Mouse (Mus musculus): ENCODE results near the gene Nfkbiz.
"Not testable (repeated sequence)": the region's sequence is repeated elsewhere in the genome, so short reads cannot be mapped to it uniquely, and the experiment has no call there.

The Nfkbiz gene

GRCm38 (mm10) chr16:55838510-55839474 lies at the start of gene Nfkbiz:
TSS of gene Nfkbiz (minus strand) at chr16:55838899.
- DNase-seq: peak; percentile 92 to 94

GRCm38 (mm10) chr16:55887814-55888583 lies 49.3 kb upstream of the Nfkbiz start:
- DNase-seq: no peak

GRCm38 (mm10) chr16:55884246-55884645 lies 45.5 kb upstream of the Nfkbiz start:
- no peak for DNase-seq

GRCm38 (mm10) chr16:55876025-55876424 lies 37.3 kb upstream of the Nfkbiz start:
- DNase-seq: no peak

GRCm38 (mm10) chr16:55863832-55864231 lies 25.1 kb upstream of the Nfkbiz start:
- DNase-seq: no peak

GRCm38 (mm10) chr16:55863149-55863815 lies 24.6 kb upstream of the Nfkbiz start:
- peak; percentile 81 to 82 for DNase-seq

GRCm38 (mm10) chr16:55861104-55861503 lies 22.4 kb upstream of the Nfkbiz start:
- DNase-seq: no peak

GRCm38 (mm10) chr16:55859421-55859820 lies 20.7 kb upstream of the Nfkbiz start:
- DNase-seq: not testable (repeated sequence)

- DNase-seq: peak; percentile 81 to 84
Measured at GRCm38 (mm10) chr16:55858465-55858864, 19.8 kb upstream of the Nfkbiz start.

GRCm38 (mm10) chr16:55852943-55853727 lies 14.4 kb upstream of the Nfkbiz start:
- peak; percentile 89 to 90 for DNase-seq

- DNase-seq: no peak
Measured at GRCm38 (mm10) chr16:55852515-55852914, 13.8 kb upstream of the Nfkbiz start.

GRCm38 (mm10) chr16:55850485-55850884 lies 11.8 kb upstream of the Nfkbiz start:
- no peak for DNase-seq

- DNase-seq: no peak
Measured at GRCm38 (mm10) chr16:55847679-55848078, 9.0 kb upstream of the Nfkbiz start.

GRCm38 (mm10) chr16:55844847-55845246 lies 6.1 kb upstream of the Nfkbiz start:
- DNase-seq: no peak

- no peak for DNase-seq
Measured at GRCm38 (mm10) chr16:55843919-55844318, 5.2 kb upstream of the Nfkbiz start.

- DNase-seq: no peak
Measured at GRCm38 (mm10) chr16:55843134-55843533, 4.4 kb upstream of the Nfkbiz start.

GRCm38 (mm10) chr16:55841506-55841905 lies 2.8 kb upstream of the Nfkbiz start:
- DNase-seq: no peak

- DNase-seq: no peak
Measured at GRCm38 (mm10) chr16:55838129-55838509, 580 bp downstream of the Nfkbiz start.

GRCm38 (mm10) chr16:55837653-55838052 lies 1.0 kb downstream of the Nfkbiz start:
- not testable (repeated sequence) for DNase-seq

GRCm38 (mm10) chr16:55837168-55837567 lies 1.5 kb downstream of the Nfkbiz start:
- DNase-seq: no peak

GRCm38 (mm10) chr16:55835798-55836197 lies 2.9 kb downstream of the Nfkbiz start:
- DNase-seq: no peak

GRCm38 (mm10) chr16:55832617-55833016 lies 6.1 kb downstream of the Nfkbiz start:
- DNase-seq: no peak
